Mouse (Mus musculus) gonadal fat pad, adult 2 months (tissue): ENCODE results near the gene Serbp1. TPM values are rescaled to one million over a fixed set of nuclear protein-coding genes. Genes with fewer than 3 reads are reported as not detected.
"Not testable (repeated sequence)": the region's sequence is repeated elsewhere in the genome, so short reads cannot be mapped to it uniquely, and the experiment has no call there.

ENCODE experiments used
- DNase-seq: peaks from one replicate; pipeline ENCODE4 v3.0.0-alpha.2; 2012; ENCODE audit warnings: low read depth
- polyA plus RNA-seq: library from polyadenylated mRNA; depleted of rRNA; stranded (reverse); fragments of >200 nt; gene quantifications from 2 replicates; pipeline ENCODE4 v1.2.3, GENCODE M21; 2012; rRNA removed

The Serbp1 gene
- polyA plus RNA-seq, result 37.8 and 64.9 TPM in 2 replicates

GRCm38 (mm10) chr6:67237977-67238376 lies at the start of gene Serbp1:
Gene Serbp1 (plus strand): TSS chr6:67238176.
- DNase-seq, result no peak

- no peak for DNase-seq
These were observed 44.4 kb upstream of the Serbp1 start for GRCm38 (mm10) chr6:67193591-67193990.

GRCm38 (mm10) chr6:67194606-67195005 lies 43.4 kb upstream of the Serbp1 start:
- DNase-seq, result no peak

DNA sequence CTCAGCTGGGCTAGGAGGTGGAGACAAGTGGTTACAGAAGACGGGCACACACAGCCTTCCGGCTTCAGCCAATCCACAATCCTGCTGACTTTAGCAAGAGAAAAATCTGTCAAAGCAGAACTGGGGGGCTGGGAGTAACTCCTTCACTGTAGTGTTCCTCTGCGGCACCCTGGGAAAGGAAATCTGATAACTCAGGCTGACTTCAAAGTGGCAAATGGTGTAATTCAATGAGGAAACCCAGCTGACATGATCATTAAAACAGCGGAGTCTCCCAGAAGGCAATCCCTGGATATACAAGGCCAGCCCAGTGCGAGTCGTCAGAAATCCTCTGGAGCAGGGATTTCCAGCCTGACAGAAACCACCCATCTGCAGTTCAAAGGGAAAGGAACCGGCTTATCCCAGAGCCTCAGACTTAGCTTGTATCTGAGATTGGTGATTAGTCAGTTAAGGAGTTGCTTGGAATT lies 42.8 kb upstream of the Serbp1 start:
- no peak for DNase-seq

DNA sequence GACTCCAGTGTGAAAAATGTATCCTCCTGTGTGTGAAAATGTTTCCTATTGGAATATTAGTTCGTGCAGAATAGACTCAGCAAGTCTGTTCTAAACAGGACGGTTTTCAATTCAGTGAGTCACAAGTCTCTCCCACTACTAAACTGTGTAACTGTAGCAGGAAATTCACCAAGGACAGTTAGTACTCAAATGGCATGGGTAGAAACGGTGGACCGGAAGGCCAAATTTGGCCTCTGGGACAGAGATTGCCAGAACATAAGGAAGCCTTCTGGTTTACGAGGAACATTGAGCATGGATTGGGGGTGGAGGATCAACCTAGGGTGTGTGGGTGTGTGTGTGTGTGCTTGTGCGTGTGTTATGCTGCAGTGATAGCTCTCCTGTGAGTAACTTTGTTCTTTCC lies 41.2 kb upstream of the Serbp1 start:
- DNase-seq, result no peak

- DNase-seq, result no peak
These were observed 39.9 kb upstream of the Serbp1 start for GRCm38 (mm10) chr6:67198085-67198484.

DNA sequence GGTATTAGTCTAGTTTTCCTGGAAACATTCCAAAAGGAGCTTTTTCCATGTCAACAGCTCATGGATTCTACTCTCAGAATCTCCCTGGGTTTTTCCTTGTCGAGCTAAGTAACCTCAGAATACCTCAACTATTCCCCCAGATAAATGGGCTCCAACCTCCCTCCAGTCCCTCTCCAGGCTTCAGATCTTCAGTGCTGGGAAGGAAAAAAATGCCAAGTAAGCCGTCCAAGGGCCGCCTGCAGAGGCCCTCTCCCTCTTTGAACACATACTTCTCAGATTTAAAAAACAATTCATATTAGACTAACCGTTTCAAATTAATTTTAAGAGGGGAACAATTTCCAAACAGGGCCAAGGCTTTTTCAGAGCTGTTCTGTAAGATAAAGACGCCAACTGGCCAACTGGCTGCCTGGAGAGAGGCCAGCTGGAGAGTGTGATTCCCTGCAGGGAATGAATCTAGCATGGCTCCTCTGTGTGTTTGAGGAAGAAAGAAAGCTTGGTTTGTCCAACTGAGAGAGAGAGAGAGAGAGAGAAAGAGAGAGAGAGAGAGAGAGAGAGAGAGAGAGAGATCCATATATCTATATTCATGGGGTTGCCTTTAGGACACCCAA lies 37.2 kb upstream of the Serbp1 start:
- no peak for DNase-seq

- no peak for DNase-seq
These were observed 32.6 kb upstream of the Serbp1 start for GRCm38 (mm10) chr6:67205081-67206037.

- DNase-seq, result no peak
These were observed 25.6 kb upstream of the Serbp1 start for GRCm38 (mm10) chr6:67212362-67212761.

- DNase-seq, result no peak
These were observed 24.4 kb upstream of the Serbp1 start for GRCm38 (mm10) chr6:67213429-67214098.

DNA sequence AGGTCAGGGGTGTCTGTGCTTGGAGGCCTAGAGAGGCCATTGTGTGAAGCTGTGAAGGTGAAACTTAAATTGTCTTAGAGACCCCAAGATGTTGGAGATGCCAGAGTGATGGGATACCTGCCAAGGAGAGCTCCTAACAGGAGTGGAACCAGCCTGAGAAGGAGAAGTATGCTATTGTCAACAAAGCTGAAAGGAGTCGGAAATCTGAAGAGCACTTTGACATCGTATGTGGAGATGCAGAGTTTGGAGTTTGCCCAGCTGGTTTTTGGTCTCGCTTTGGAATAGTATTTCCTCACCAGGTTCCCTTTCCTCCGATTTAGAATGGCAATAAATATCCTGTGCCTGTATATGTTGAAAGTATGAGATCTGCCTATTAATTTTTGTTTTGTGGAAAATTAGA lies 20.6 kb upstream of the Serbp1 start:
- no peak for DNase-seq

DNA sequence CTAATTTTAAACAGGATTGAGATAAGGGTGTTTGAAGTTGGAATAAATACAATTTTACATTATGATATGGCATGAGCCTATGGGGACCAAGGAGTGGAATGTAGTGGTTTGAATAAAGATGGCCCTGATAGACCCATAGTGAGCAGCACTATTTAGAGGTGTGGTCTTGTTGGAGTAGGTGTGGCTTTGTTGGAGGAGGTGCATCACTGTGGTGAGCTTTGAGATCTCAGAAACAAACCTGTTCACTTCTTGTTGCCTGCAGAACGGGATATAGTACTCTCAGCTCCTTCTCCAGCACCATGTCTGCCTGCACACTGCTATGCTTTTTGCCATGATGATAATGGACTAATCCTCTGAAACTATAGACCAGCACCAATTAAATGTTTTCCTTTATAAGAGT lies 20.1 kb upstream of the Serbp1 start:
- no peak for DNase-seq

GRCm38 (mm10) chr6:67218566-67218965 lies 19.4 kb upstream of the Serbp1 start:
- DNase-seq, result no peak

DNA sequence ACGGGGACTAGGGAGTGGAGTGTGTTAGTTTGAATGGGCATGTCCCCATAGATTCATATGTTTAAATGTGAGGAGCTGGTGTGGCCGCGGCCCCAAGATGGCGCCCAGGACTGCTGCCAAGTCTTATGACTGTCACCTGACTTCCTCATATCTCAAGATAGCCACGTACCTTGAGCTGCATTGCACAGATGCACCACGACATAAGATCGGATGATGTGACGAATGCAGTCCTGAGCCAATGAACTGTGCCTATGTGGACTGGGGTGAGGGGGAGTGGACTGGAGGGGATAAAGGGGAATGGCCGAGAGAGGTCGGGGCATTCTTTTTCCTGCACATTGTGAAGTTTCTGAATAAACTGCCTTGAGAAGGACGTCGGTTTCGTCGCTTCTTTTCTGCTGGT lies 18.0 kb upstream of the Serbp1 start:
- DNase-seq, result not testable (repeated sequence)

- no peak for DNase-seq
These were observed 17.2 kb upstream of the Serbp1 start for GRCm38 (mm10) chr6:67220731-67221130.

DNA sequence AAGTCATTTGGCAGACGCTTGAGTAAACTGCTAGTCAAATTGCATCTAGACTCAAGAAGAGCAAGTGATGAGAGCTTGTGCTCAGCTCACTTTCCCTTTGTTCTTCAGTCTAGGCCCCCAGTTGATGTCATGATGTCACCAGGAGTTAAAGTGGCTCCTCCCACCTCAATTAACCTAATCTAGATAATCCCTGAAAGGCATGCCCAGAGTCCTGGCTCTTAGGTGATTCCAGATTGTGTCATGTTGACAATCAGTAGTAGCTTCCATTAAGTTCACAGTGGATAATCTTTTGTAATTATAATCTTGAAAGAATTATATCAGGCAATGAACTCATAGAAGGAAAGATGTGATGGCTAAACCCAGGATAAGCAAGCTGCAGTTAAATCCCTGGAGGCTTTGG lies 14.9 kb upstream of the Serbp1 start:
- no peak for DNase-seq

GRCm38 (mm10) chr6:67223499-67223898 lies 14.5 kb upstream of the Serbp1 start:
- no peak for DNase-seq

DNA sequence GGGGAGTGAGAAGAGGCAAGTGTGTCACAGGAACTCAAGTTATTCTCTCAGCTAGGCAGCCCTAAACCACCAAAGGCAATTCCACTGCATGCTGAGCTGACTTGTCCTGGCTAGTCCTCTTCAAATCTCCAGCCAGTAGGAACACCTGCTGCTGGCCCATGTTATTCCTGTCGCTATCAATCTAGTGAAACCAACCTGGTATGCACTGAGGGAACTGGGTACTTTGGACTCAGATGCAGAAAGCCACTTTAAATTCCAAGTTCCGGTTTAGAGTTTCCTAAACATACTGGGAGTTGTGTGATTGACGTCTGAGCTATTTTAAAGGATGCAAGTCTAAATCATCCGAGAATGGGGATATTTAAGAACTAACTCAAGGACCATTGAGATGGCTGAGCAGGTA lies 11.7 kb upstream of the Serbp1 start:
- no peak for DNase-seq

DNA sequence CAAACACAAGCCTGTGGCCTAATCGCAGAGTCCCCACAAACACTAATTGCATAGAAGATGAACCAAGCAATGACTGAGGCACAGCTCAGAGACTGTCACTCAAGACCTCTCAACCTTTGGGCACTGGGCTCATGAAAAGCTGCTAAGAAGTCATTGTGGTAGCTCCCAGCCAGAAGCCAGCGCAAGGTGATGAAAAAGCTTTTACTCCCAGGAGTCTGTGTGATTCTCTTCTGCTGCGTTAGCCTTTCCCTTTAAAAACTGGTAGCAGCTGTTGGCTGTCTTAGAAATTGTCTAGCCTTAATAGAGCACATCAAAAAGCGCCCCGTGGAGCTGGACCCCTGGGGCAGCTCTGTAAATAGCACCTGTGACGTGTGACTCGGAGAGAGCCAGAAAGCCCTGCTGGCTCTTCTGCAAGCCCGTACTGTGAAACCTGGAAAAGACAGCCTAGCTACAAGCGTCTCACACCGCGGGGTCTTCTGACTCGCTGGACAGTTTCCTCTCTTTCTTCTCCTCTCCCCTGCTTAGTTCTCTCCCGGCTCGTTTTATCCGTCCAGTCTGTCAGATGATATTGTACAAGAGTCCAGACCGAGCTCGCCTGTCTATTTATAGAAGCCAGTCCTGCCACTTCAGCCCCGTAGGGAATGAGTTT lies 9.4 kb upstream of the Serbp1 start:
- DNase-seq, result no peak

DNA sequence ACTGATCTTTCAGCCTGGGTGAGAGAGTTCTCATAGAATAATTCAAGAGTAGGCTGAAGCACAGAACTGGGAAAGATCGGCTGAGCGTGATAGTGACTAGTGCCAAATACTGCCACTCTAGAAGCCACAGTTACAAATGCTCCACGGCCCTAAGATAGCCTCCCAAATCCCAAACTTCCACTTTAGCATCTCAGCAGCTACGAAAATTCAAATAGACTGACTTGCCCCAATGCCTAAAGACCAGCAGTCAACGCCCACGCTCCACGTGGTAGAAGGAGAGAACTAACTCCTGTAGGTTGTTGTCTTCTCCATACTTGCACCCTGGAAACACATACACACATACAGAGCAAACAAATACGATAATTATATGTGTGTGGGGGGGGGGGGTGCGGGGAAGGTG lies 8.5 kb upstream of the Serbp1 start:
- no peak for DNase-seq

- no peak for DNase-seq
These were observed 8.0 kb upstream of the Serbp1 start for GRCm38 (mm10) chr6:67229922-67230518.

DNA sequence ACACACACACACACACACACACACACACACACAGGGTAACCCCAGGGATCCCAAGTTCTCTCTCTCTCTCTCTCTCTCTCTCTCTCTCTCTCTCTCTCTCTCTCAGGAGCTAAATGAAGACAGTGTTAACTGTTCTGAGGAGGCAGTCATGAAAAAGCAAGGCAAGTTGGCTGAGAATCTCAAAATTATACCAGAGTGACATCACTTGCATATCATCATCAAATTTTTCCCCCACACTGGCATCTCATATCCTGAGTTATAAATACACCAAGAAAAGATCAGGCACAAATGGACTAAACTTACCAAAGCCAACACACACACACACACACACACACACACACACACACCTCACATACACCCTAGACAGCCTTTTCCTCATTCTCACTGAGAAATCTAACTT lies 7.0 kb upstream of the Serbp1 start:
- DNase-seq, result no peak
